9 mouse cellular contexts compared by ENCODE assay signal in the genomic region with DNA sequence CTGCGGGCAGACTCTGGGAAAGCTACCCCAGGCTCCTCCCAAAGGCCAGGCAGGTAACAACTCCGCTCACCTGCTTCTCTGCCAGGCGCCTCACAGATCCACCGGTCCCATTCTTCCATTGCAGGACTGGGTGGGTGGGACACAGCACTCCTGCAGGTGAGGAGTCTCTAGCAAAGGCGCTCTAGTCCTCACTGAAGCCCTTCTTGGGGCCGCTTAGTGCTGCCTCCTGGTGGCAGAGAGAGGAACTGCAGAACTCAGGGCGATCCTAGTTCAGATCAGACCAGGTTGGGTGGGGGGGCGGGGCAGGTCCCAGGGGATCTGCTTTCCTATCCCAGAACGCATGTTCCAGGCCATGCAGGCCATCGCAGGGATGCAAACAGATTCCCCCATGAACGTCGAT. TPM values are rescaled to one million over a fixed set of nuclear protein-coding genes. Genes with fewer than 3 reads are reported as not detected.
DNase-seq lines count a peak whose midpoint lies in the region; ATAC-seq and TF ChIP-seq lines count a peak whose summit lies in the region.
"Had no signal": no experiment of that assay in that cellular context is flagged by ENCODE, and none has a peak within 500 bp of the region (broad histone marks: within the 10 kb centered on the region; RNA-seq: fewer than 3 reads in every experiment).

No protein-coding gene starts in this region.

- no peaks in the 10 kb centered on the region for H3K36me3 ChIP-seq in forebrain, embryonic 16.5 days (ENCODE audit: control insufficient read depth, insufficient read depth)
- no peaks in the 10 kb centered on the region for H3K36me3 ChIP-seq in limb, embryonic 14.5 days (ENCODE audit: control insufficient read depth, insufficient read depth, low read length)
- H3K36me3 ChIP-seq in myocyte (ENCODE audit: control insufficient read depth, insufficient read depth) = no peaks in the 10 kb centered on the region
- no peaks in the 10 kb centered on the region for H3K36me3 ChIP-seq in stomach, postnatal 0 days (ENCODE audit: control insufficient read depth, insufficient read depth, low read length)
- H3K36me3 ChIP-seq: embryonic facial prominence, embryonic 15.5 days had no signal

- no peaks in the 10 kb centered on the region for H3K27me3 ChIP-seq in forebrain, embryonic 16.5 days (replicated peaks; ENCODE audit: control insufficient read depth, insufficient read depth, low read length)
- H3K27me3 ChIP-seq in limb, embryonic 14.5 days (ENCODE audit: control insufficient read depth, insufficient read depth, low read length) = no peaks in the 10 kb centered on the region
- H3K27me3 ChIP-seq in myocyte (ENCODE audit: control insufficient read depth, insufficient read depth, insufficient read length) = peaks cover 6% of the 10 kb centered on the region
- H3K27me3 ChIP-seq in stomach, postnatal 0 days (ENCODE audit: control insufficient read depth, insufficient read depth, low read length) = no peaks in the 10 kb centered on the region
- H3K27me3 ChIP-seq: embryonic facial prominence, embryonic 15.5 days had no signal

- H3K4me1 ChIP-seq in forebrain, embryonic 16.5 days (replicated peaks; ENCODE audit: control insufficient read depth, insufficient read depth, low read length) = peaks cover 6% of the 10 kb centered on the region; the same call in 1 of the 2 replicates
- peaks cover 9% of the 10 kb centered on the region; the same call in 1 of the 2 replicates for H3K4me1 ChIP-seq in limb, embryonic 14.5 days (ENCODE audit: control insufficient read depth, insufficient read depth, low read length)
- H3K4me1 ChIP-seq in stomach, postnatal 0 days (replicated peaks; ENCODE audit: control insufficient read depth, insufficient read depth) = 0 out of 2 replicates have a peak, but pooled peaks cover 3% of the 10 kb centered on the region

- no peak overlapping the region for H3K9ac ChIP-seq in forebrain, embryonic 16.5 days (replicated peaks; ENCODE audit: low read depth, low read length)
- no peak overlapping the region for H3K9ac ChIP-seq in limb, embryonic 14.5 days (ENCODE audit: low read depth, low read length, severe bottlenecking)
- H3K9ac ChIP-seq in stomach, postnatal 0 days (ENCODE audit: low read length) = no peak overlapping the region
- H3K9ac ChIP-seq: embryonic facial prominence, embryonic 15.5 days had no signal

- peak; percentile 38 to 64 for DNase-seq in left cerebral cortex, adult 18-20 months (ENCODE audit: low spot score in 2 of 2)
- DNase-seq in left cerebral cortex, adult 11 months (ENCODE audit: low spot score) = no peak
- DNase-seq in c-Kit-positive CD71-positive TER-119-negative erythroid progenitor cells, embryonic 14.5 days (ENCODE audit: low read depth) = peak; percentile 48
- peak; percentile 60 for DNase-seq in hindlimb bud, embryonic 11.5 days (ENCODE audit: extremely low spot score, low read depth, low spot score)
- DNase-seq in limb, embryonic 14.5 days (ENCODE audit: low spot score) = peak; percentile 78
- peak; percentile 82 for DNase-seq in stomach, postnatal 0 days (ENCODE audit: low spot score)

- no peak overlapping the region for H3K27ac ChIP-seq in forebrain, embryonic 16.5 days (ENCODE audit: low read length)
- H3K27ac ChIP-seq in limb, embryonic 14.5 days (replicated peaks; ENCODE audit: low read depth, low read length) = no peak overlapping the region
- H3K27ac ChIP-seq in stomach, postnatal 0 days (replicated peaks) = no peak overlapping the region

- no peak overlapping the region for H3K4me2 ChIP-seq in forebrain, embryonic 16.5 days (ENCODE audit: low read length)
- H3K4me2 ChIP-seq in limb, embryonic 14.5 days (replicated peaks; ENCODE audit: low read depth, low read length, severe bottlenecking) = peak overlapping the region; percentile 3; the same call in 1 of the 2 replicates
- peak overlapping the region; percentile 38 for H3K4me2 ChIP-seq in myocyte (ENCODE audit: low read depth)
- H3K4me2 ChIP-seq in stomach, postnatal 0 days (replicated peaks; ENCODE audit: low read depth) = no peak overlapping the region

- no peak for TF ChIP-seq EP300 in stomach, postnatal 0 days (optimal IDR thresholded peaks at IDR 0.05)

- no peak for TF ChIP-seq POLR2A in limb, embryonic 14.5 days (IDR thresholded peaks at IDR 0.05; ENCODE audit: borderline replicate concordance, extremely low read depth, insufficient read depth, insufficient read length)
- TF ChIP-seq POLR2A in myocyte (IDR thresholded peaks at IDR 0.05; ENCODE audit: insufficient read length, low read depth) = no peak

- H3K79me2 ChIP-seq in myocyte (ENCODE audit: control insufficient read depth, insufficient read depth) = no peaks in the 10 kb centered on the region

- peak; percentile 12; the same call in 1 of the 2 replicates for ATAC-seq in forebrain, embryonic 16.5 days
- ATAC-seq in limb, embryonic 14.5 days (ENCODE audit: low FRiP score, low read depth) = peak; percentile 44; the same call in 1 of the 2 replicates
- peak; percentile 55 for ATAC-seq in stomach, postnatal 0 days (ENCODE audit: low FRiP score, low TSS enrichment)

- H3ac ChIP-seq in myocyte (ENCODE audit: control insufficient read depth, insufficient read length) = no peak overlapping the region

- no peaks in the 10 kb centered on the region for H3K9me3 ChIP-seq in forebrain, embryonic 16.5 days (ENCODE audit: control insufficient read depth, low read length)
- no peaks in the 10 kb centered on the region for H3K9me3 ChIP-seq in limb, embryonic 14.5 days (ENCODE audit: control insufficient read depth, low read length)
- H3K9me3 ChIP-seq in stomach, postnatal 0 days (ENCODE audit: control insufficient read depth, low read length) = no peaks in the 10 kb centered on the region
- H3K9me3 ChIP-seq: embryonic facial prominence, embryonic 15.5 days had no signal

- peak; percentile 82 for TF ChIP-seq CTCF in stomach, postnatal 0 days (IDR thresholded peaks at IDR 0.05; ENCODE audit: low read depth)

- 10% methylated on average over 12 of the region's 12 CpGs for WGBS in forebrain, embryonic 16.5 days
- WGBS in limb, embryonic 14.5 days = 13% methylated on average over 12 of the region's 12 CpGs
- WGBS in stomach, postnatal 0 days = 17% methylated on average over 12 of the region's 12 CpGs

- no peak overlapping the region for H3K4me3 ChIP-seq in forebrain, embryonic 16.5 days (replicated peaks; ENCODE audit: low read length)
- no peak overlapping the region for H3K4me3 ChIP-seq in limb, embryonic 14.5 days (replicated peaks; ENCODE audit: low read length)
- no peak overlapping the region for H3K4me3 ChIP-seq in myocyte
- no peak overlapping the region for H3K4me3 ChIP-seq in stomach, postnatal 0 days (ENCODE audit: low read depth, low read length)

TF ChIP-seq in myocyte, 11 proteins besides CTCF, POLR2A, EP300 and RAD21:
- no peak for TF ChIP-seq TCF12 (IDR thresholded peaks at IDR 0.05; ENCODE audit: insufficient read depth, poor library complexity, severe bottlenecking)
- no peak for TF ChIP-seq MYOG (IDR thresholded peaks at IDR 0.05; ENCODE audit: control insufficient read depth in 1 of 3, insufficient read depth in 1 of 3, insufficient read length in 2 of 3, low read depth in 2 of 3)
- TF ChIP-seq USF1 (IDR thresholded peaks at IDR 0.05; ENCODE audit: low read depth) = no peak
- TF ChIP-seq CEBPB (IDR thresholded peaks at IDR 0.05; ENCODE audit: insufficient read depth, poor library complexity, severe bottlenecking) = no peak
- no peak for TF ChIP-seq SRF (IDR thresholded peaks at IDR 0.05; ENCODE audit: control insufficient read depth, insufficient read length, low read depth)
- TF ChIP-seq REST (IDR thresholded peaks at IDR 0.05; ENCODE audit: insufficient read depth, insufficient read length) = no peak
- no peak for TF ChIP-seq POLR2AphosphoS2 (IDR thresholded peaks at IDR 0.05; ENCODE audit: insufficient read length, low read depth)
- no peak for TF ChIP-seq MAX (IDR thresholded peaks at IDR 0.05; ENCODE audit: low read depth)
- no peak for TF ChIP-seq MYOD1 (IDR thresholded peaks at IDR 0.05; ENCODE audit: control insufficient read depth in 1 of 3, insufficient read length in 2 of 3, low read depth in 2 of 3)
- no peak for TF ChIP-seq E2F4 (IDR thresholded peaks at IDR 0.05; ENCODE audit: insufficient read depth)
- no peak for TF ChIP-seq TCF3 (IDR thresholded peaks at IDR 0.05; ENCODE audit: insufficient read length, low read depth)
TF ChIP-seq in myocyte: peak in this region for 0.

RNA-seq across cellular contexts. Expression of gene Bpi, which starts 0.9 kb away (rescaled TPM):
- not detected for total RNA-seq in left cerebral cortex, adult 18-20 months (2021)
- not detected in 2 replicates for polyA plus RNA-seq in forebrain, embryonic 16.5 days (2015; fragmentation: Nextera tagmentation; extraction: Ambion mirVana)
- polyA plus RNA-seq in limb, embryonic 14.5 days (2012; rRNA removed) = 0.03 TPM in 2 replicates
- polyA plus RNA-seq in limb, embryonic 14.5 days (2014; fragmentation: Nextera tagmentation; extraction: Ambion mirVana) = not detected in 2 replicates
- not detected for polyA plus RNA-seq in myocyte (2012; fragmentation: generic; extraction: Trizol)
- not detected in 2 replicates for polyA plus RNA-seq in stomach, postnatal 0 days (2015; fragmentation: Nextera tagmentation; extraction: Ambion mirVana)
- polyA plus RNA-seq: embryonic facial prominence, embryonic 15.5 days had no signal

RNA-seq across cellular contexts. Expression of gene D630003M21Rik, which starts 29.8 kb away (rescaled TPM):
- total RNA-seq in left cerebral cortex, adult 18-20 months (2021) = 1 to 10 TPM; 3.2 to 3.8 TPM
- 1.8 and 2.8 TPM in 2 replicates for polyA plus RNA-seq in forebrain, embryonic 16.5 days (2015; fragmentation: Nextera tagmentation; extraction: Ambion mirVana)
- polyA plus RNA-seq in limb, embryonic 14.5 days (2012; rRNA removed) = 19.2 and 28.5 TPM in 2 replicates
- polyA plus RNA-seq in limb, embryonic 14.5 days (2014; fragmentation: Nextera tagmentation; extraction: Ambion mirVana) = 12.7 and 15.5 TPM in 2 replicates
- 0.25 TPM for polyA plus RNA-seq in myocyte (2012; fragmentation: generic; extraction: Trizol)
- 1.7 TPM in 2 replicates for polyA plus RNA-seq in stomach, postnatal 0 days (2015; fragmentation: Nextera tagmentation; extraction: Ambion mirVana)

RNA-seq across cellular contexts. Expression of gene Lbp, which starts 47.5 kb away (rescaled TPM):
- total RNA-seq in left cerebral cortex, adult 18-20 months (2021) = 1 to 10 TPM; 1.3 to 1.5 TPM
- 2.4 and 3.2 TPM in 2 replicates for polyA plus RNA-seq in forebrain, embryonic 16.5 days (2015; fragmentation: Nextera tagmentation; extraction: Ambion mirVana)
- 5.6 and 5.7 TPM in 2 replicates for polyA plus RNA-seq in limb, embryonic 14.5 days (2012; rRNA removed)
- 3.7 and 4.4 TPM in 2 replicates for polyA plus RNA-seq in limb, embryonic 14.5 days (2014; fragmentation: Nextera tagmentation; extraction: Ambion mirVana)
- polyA plus RNA-seq in myocyte (2012; fragmentation: generic; extraction: Trizol) = 0.11 TPM
- 3.1 and 3.4 TPM in 2 replicates for polyA plus RNA-seq in stomach, postnatal 0 days (2015; fragmentation: Nextera tagmentation; extraction: Ambion mirVana)

Comparison
In these comparisons a context has a peak if more than half of its experiments do, and no peak if none do; other contexts are left out.
1. H3K4me2 ChIP-seq: peak in limb, embryonic 14.5 days (single experiment) and myocyte (single experiment); none in forebrain, embryonic 16.5 days (single experiment) and stomach, postnatal 0 days (single experiment).
2. Peak in every context shown above with its lines, with median percentiles within 50 percentile points of each other: ATAC-seq.